Mouse (Mus musculus): ENCODE measurements at regions not wholly inside any gene's neighbourhood (a gene's known extent, or its start where the extent isn't known, plus 50 kb on each side); places are given as distances from the start of the nearest gene placed in this dataset.

- TF ChIP-seq HCFC1 (IDR thresholded peaks at IDR 0.05; ENCODE audit: borderline replicate concordance, insufficient read depth, low read length) (no peak), ZC3H11A (IDR thresholded peaks at IDR 0.05; ENCODE audit: borderline replicate concordance, low read depth, low read length) (no peak), MAFK (IDR thresholded peaks at IDR 0.05; ENCODE audit: insufficient read depth, low read depth, low read length) (no peak)
Observed at GRCm38 (mm10) chr17:51408367-51408766, 229.2 kb upstream of the Tbc1d5 start.

All from ES-E14 (cell line).